Mouse (Mus musculus): ENCODE measurements at regions not wholly inside any gene's neighbourhood (a gene's known extent, or its start where the extent isn't known, plus 50 kb on each side); places are given as distances from the start of the nearest gene placed in this dataset.

GRCm38 (mm10) chr4:152997251-152997650 is 485.4 kb downstream of the Ajap1 start:
- WGBS = 82% methylated on average over 5 of the region's 5 CpGs

GRCm38 (mm10) chr4:152996641-152997040 is 486.0 kb downstream of the Ajap1 start:
- no peak overlapping the region for H3K27ac ChIP-seq
- H3K9ac ChIP-seq = no peak overlapping the region
- H3K4me2 ChIP-seq = no peak overlapping the region
- no peaks in the 10 kb centered on the region for H3K9me3 ChIP-seq
- no peak overlapping the region for H3K4me3 ChIP-seq (replicated peaks)
- H3K27me3 ChIP-seq (replicated peaks) = no peaks in the 10 kb centered on the region
- no peak for ATAC-seq (ENCODE audit: insufficient read depth, low FRiP score, low read depth)
- no peaks in the 10 kb centered on the region for H3K36me3 ChIP-seq
- 68% methylated on average over 2 of the region's 2 CpGs for WGBS
- no peaks in the 10 kb centered on the region for H3K4me1 ChIP-seq

More at GRCm38 (mm10) chr4:152997251-152997650, 485.4 kb downstream of the Ajap1 start:
- Histone ChIP-seq H3K36me3 (no peaks in the 10 kb centered on the region), H3K9me3 (no peaks in the 10 kb centered on the region), H3K27me3 (replicated peaks) (no peaks in the 10 kb centered on the region), H3K4me3 (replicated peaks) (no peak overlapping the region), H3K4me2 (no peak overlapping the region), H3K27ac (no peak overlapping the region), H3K9ac (no peak overlapping the region), H3K4me1 (no peaks in the 10 kb centered on the region)
- no peak for ATAC-seq (ENCODE audit: insufficient read depth, low FRiP score, low read depth)

GRCm38 (mm10) chr4:152995052-152995595 is 487.5 kb downstream of the Ajap1 start:
- no peak overlapping the region for H3K4me3 ChIP-seq (replicated peaks)
- ATAC-seq (ENCODE audit: insufficient read depth, low FRiP score, low read depth) = no peak
- H3K36me3 ChIP-seq = no peaks in the 10 kb centered on the region
- no peaks in the 10 kb centered on the region for H3K9me3 ChIP-seq
- no peak overlapping the region for H3K4me2 ChIP-seq
- H3K4me1 ChIP-seq = no peaks in the 10 kb centered on the region
- no peak overlapping the region for H3K9ac ChIP-seq
- no peak overlapping the region for H3K27ac ChIP-seq
- H3K27me3 ChIP-seq (replicated peaks) = no peaks in the 10 kb centered on the region
- WGBS = 53% methylated on average over 5 of the region's 5 CpGs

- Histone ChIP-seq H3K9me3 (no peaks in the 10 kb centered on the region), H3K4me2 (no peak overlapping the region), H3K4me1 (no peaks in the 10 kb centered on the region), H3K36me3 (no peaks in the 10 kb centered on the region), H3K27ac (no peak overlapping the region), H3K4me3 (replicated peaks) (no peak overlapping the region), H3K9ac (no peak overlapping the region), H3K27me3 (replicated peaks) (no peaks in the 10 kb centered on the region)
- no peak for ATAC-seq (ENCODE audit: insufficient read depth, low FRiP score, low read depth)
- WGBS = 77% methylated on average over 3 of the region's 3 CpGs
These were observed 488.4 kb downstream of the Ajap1 start for GRCm38 (mm10) chr4:152994206-152994605.

GRCm38 (mm10) chr4:152990266-152990665 is 492.3 kb downstream of the Ajap1 start:
- no peaks in the 10 kb centered on the region for H3K27me3 ChIP-seq (replicated peaks)
- no peak for ATAC-seq (ENCODE audit: insufficient read depth, low FRiP score, low read depth)
- H3K4me3 ChIP-seq (replicated peaks) = no peak overlapping the region
- no peaks in the 10 kb centered on the region for H3K4me1 ChIP-seq
- H3K9me3 ChIP-seq = no peaks in the 10 kb centered on the region
- no peak overlapping the region for H3K27ac ChIP-seq
- 68% methylated on average over 5 of the region's 5 CpGs for WGBS
- no peaks in the 10 kb centered on the region for H3K36me3 ChIP-seq
- no peak overlapping the region for H3K9ac ChIP-seq
- H3K4me2 ChIP-seq = no peak overlapping the region

GRCm38 (mm10) chr4:152987726-152988125 is 494.9 kb downstream of the Ajap1 start:
- WGBS = 59% methylated on average over 4 of the region's 4 CpGs
- no peak overlapping the region for H3K4me2 ChIP-seq

GRCm38 (mm10) chr4:152975012-152975675 is 497.5 kb upstream of the Kcnab2 start:
- Histone ChIP-seq H3K9ac (no peak overlapping the region), H3K36me3 (no peaks in the 10 kb centered on the region), H3K4me1 (no peaks in the 10 kb centered on the region), H3K27ac (no peak overlapping the region), H3K4me3 (replicated peaks) (no peak overlapping the region), H3K9me3 (no peaks in the 10 kb centered on the region), H3K27me3 (replicated peaks) (no peaks in the 10 kb centered on the region), H3K4me2 (no peak overlapping the region)
- ATAC-seq (ENCODE audit: insufficient read depth, low FRiP score, low read depth) = no peak
- 77% methylated on average over 8 of the region's 8 CpGs for WGBS

More at GRCm38 (mm10) chr4:152987726-152988125, 494.9 kb downstream of the Ajap1 start:
- H3K9me3 ChIP-seq = no peaks in the 10 kb centered on the region
- no peak for ATAC-seq (ENCODE audit: insufficient read depth, low FRiP score, low read depth)
- H3K27ac ChIP-seq = no peak overlapping the region
- H3K36me3 ChIP-seq = no peaks in the 10 kb centered on the region
- H3K9ac ChIP-seq = no peak overlapping the region
- no peaks in the 10 kb centered on the region for H3K4me1 ChIP-seq
- H3K4me3 ChIP-seq (replicated peaks) = no peak overlapping the region
- no peaks in the 10 kb centered on the region for H3K27me3 ChIP-seq (replicated peaks)

GRCm38 (mm10) chr4:152963001-152963400 is 485.3 kb upstream of the Kcnab2 start:
- 67% methylated on average over 6 of the region's 6 CpGs for WGBS
- H3K9ac ChIP-seq = no peak overlapping the region
- no peak overlapping the region for H3K27ac ChIP-seq
- no peaks in the 10 kb centered on the region for H3K36me3 ChIP-seq
- H3K9me3 ChIP-seq = no peaks in the 10 kb centered on the region
- no peak for ATAC-seq (ENCODE audit: insufficient read depth, low FRiP score, low read depth)
- no peaks in the 10 kb centered on the region for H3K4me1 ChIP-seq
- no peak overlapping the region for H3K4me3 ChIP-seq (replicated peaks)
- H3K4me2 ChIP-seq = no peak overlapping the region
- H3K27me3 ChIP-seq (replicated peaks) = no peaks in the 10 kb centered on the region

GRCm38 (mm10) chr4:152962165-152962564 is 484.5 kb upstream of the Kcnab2 start:
- H3K9ac ChIP-seq = no peak overlapping the region

GRCm38 (mm10) chr4:152961677-152962076 is 484.0 kb upstream of the Kcnab2 start:
- ATAC-seq (ENCODE audit: insufficient read depth, low FRiP score, low read depth) = no peak
- Histone ChIP-seq H3K9me3 (no peaks in the 10 kb centered on the region), H3K9ac (no peak overlapping the region), H3K4me3 (replicated peaks) (no peak overlapping the region), H3K36me3 (no peaks in the 10 kb centered on the region), H3K27ac (no peak overlapping the region), H3K27me3 (replicated peaks) (no peaks in the 10 kb centered on the region), H3K4me2 (no peak overlapping the region), H3K4me1 (no peaks in the 10 kb centered on the region)
- 81% methylated on average over 4 of the region's 4 CpGs for WGBS

More at GRCm38 (mm10) chr4:152962165-152962564, 484.5 kb upstream of the Kcnab2 start:
- Histone ChIP-seq H3K4me2 (no peak overlapping the region), H3K36me3 (no peaks in the 10 kb centered on the region), H3K27ac (no peak overlapping the region), H3K4me3 (replicated peaks) (no peak overlapping the region), H3K27me3 (replicated peaks) (no peaks in the 10 kb centered on the region), H3K4me1 (no peaks in the 10 kb centered on the region), H3K9me3 (no peaks in the 10 kb centered on the region)
- no peak for ATAC-seq (ENCODE audit: insufficient read depth, low FRiP score, low read depth)

- Histone ChIP-seq H3K4me1 (no peaks in the 10 kb centered on the region), H3K9me3 (no peaks in the 10 kb centered on the region), H3K4me2 (no peak overlapping the region), H3K4me3 (replicated peaks) (no peak overlapping the region), H3K36me3 (no peaks in the 10 kb centered on the region), H3K27ac (no peak overlapping the region), H3K9ac (no peak overlapping the region), H3K27me3 (replicated peaks) (no peaks in the 10 kb centered on the region)
- WGBS = 54% methylated on average over 12 of the region's 12 CpGs
- ATAC-seq (ENCODE audit: insufficient read depth, low FRiP score, low read depth) = no peak
These were observed 482.1 kb upstream of the Kcnab2 start for GRCm38 (mm10) chr4:152959627-152960230.

- no peak overlapping the region for H3K4me2 ChIP-seq
- H3K4me1 ChIP-seq = peaks cover 7% of the 10 kb centered on the region; the same call in 1 of the 2 replicates
- no peak overlapping the region for H3K4me3 ChIP-seq (replicated peaks)
- no peaks in the 10 kb centered on the region for H3K9me3 ChIP-seq
- H3K27me3 ChIP-seq (replicated peaks) = no peaks in the 10 kb centered on the region
- no peak overlapping the region for H3K9ac ChIP-seq
- 28% methylated on average over 15 of the region's 15 CpGs for WGBS
- no peak overlapping the region for H3K27ac ChIP-seq
- no peaks in the 10 kb centered on the region for H3K36me3 ChIP-seq
- ATAC-seq (ENCODE audit: insufficient read depth, low FRiP score, low read depth) = no peak
These were observed 475.7 kb upstream of the Kcnab2 start for GRCm38 (mm10) chr4:152953237-152953974.
